Mouse (Mus musculus): ENCODE measurements around the gene Prox1. TPM values are rescaled to one million over a fixed set of nuclear protein-coding genes. Genes with fewer than 3 reads are reported as not detected.

Prox1 gene
- 0.41 TPM for total RNA-seq (2023)

GRCm38 (mm10) chr1:190169911-190170818 lies at the start of gene Prox1:
Prox1 (minus strand) TSS chr1:190170714.

Other genes starting within 250 kb of the Prox1 start
- gene Smyd2, start 248.4 kb downstream of the Prox1 start, total RNA-seq (2023): 6.4 TPM